26 mouse cellular contexts compared by ENCODE assay signal in genomic region chr7:134302084-134302483, GRCm38 (mm10).
A peak's percentile ranks its signal among the peaks of the same experiment; 100 is the strongest.
DNase-seq lines count a peak whose midpoint lies in the region; ATAC-seq lines count a peak whose summit lies in the region.
"Had no signal": no experiment of that assay in that cellular context is flagged by ENCODE, and none has a peak within 500 bp of the region (broad histone marks: within the 10 kb centered on the region; RNA-seq: fewer than 3 reads in every experiment).

No protein-coding gene starts in this region.

- H3K4me3 ChIP-seq in embryonic facial prominence, embryonic 14.5 days (ENCODE audit: low read depth, low read length): no peak overlapping the region
- no peak overlapping the region for H3K4me3 ChIP-seq in embryonic facial prominence, embryonic 10.5 days
- H3K4me3 ChIP-seq: heart, adult 2 months; hindbrain, embryonic 10.5 days; hindbrain, embryonic 15.5 days; layer of hippocampus, adult 2 months; midbrain, embryonic 10.5 days; neural tube, embryonic 13.5 days had no signal

- H3K9ac ChIP-seq in embryonic facial prominence, embryonic 14.5 days (ENCODE audit: low read depth, low read length): no peak overlapping the region
- H3K9ac ChIP-seq: hindbrain, embryonic 15.5 days; liver, embryonic 14.5 days; lung, embryonic 14.5 days; neural tube, embryonic 13.5 days had no signal

- DNase-seq in cerebellum, adult 9-11 months: peak; percentile 4
- no peak for DNase-seq in cerebellum, adult 18-20 months
- DNase-seq in embryonic facial prominence, embryonic 14.5 days (ENCODE audit: low spot score): peak; percentile 23
- DNase-seq in embryonic facial prominence, embryonic 10.5 days (ENCODE audit: low spot score): no peak
- DNase-seq in layer of hippocampus, adult 8-10 months (ENCODE audit: low spot score in 2 of 2): peak; percentile 10 to 21
- DNase-seq in layer of hippocampus, adult 11-12 months (ENCODE audit: low spot score): no peak
- DNase-seq in brain, adult 2 months (ENCODE audit: low read depth, low spot score): peak; percentile 28
- DNase-seq: heart, adult 2 months; kidney, adult 11 months; kidney, postnatal 14 days; spleen, adult 18-20 months; thymus, adult 18-20 months; thymus, postnatal 36 days had no signal

- peaks cover 7% of the 10 kb centered on the region; the same call in 1 of the 2 replicates for H3K9me3 ChIP-seq in embryonic facial prominence, embryonic 14.5 days (ENCODE audit: control insufficient read depth, low read length)
- H3K9me3 ChIP-seq in embryonic facial prominence, embryonic 10.5 days: no peaks in the 10 kb centered on the region
- H3K9me3 ChIP-seq: hindbrain, embryonic 10.5 days; midbrain, embryonic 10.5 days had no signal

- H3K27ac ChIP-seq in embryonic facial prominence, embryonic 14.5 days (replicated peaks; ENCODE audit: low read depth, low read length): no peak overlapping the region
- no peak overlapping the region for H3K27ac ChIP-seq in embryonic facial prominence, embryonic 10.5 days (replicated peaks)
- H3K27ac ChIP-seq: heart, adult 2 months; hindbrain, embryonic 10.5 days; hindbrain, embryonic 15.5 days; layer of hippocampus, adult 2 months; liver, embryonic 14.5 days; midbrain, embryonic 10.5 days; neural tube, embryonic 13.5 days had no signal

- no peaks in the 10 kb centered on the region for H3K27me3 ChIP-seq in embryonic facial prominence, embryonic 14.5 days (replicated peaks; ENCODE audit: control insufficient read depth, insufficient read depth, low read length)
- H3K27me3 ChIP-seq in embryonic facial prominence, embryonic 10.5 days (replicated peaks; ENCODE audit: low read depth, poor library complexity, severe bottlenecking): no peaks in the 10 kb centered on the region
- H3K27me3 ChIP-seq: hindbrain, embryonic 15.5 days; neural tube, embryonic 13.5 days; Patski had no signal

- no peak for ATAC-seq in embryonic facial prominence, embryonic 14.5 days (ENCODE audit: low read depth)
- no peak for ATAC-seq in megakaryocyte, adult 5-6 weeks (ENCODE audit: poor library complexity, severe bottlenecking)
- ATAC-seq: forebrain, embryonic 14.5 days; inflammation-experienced regulatory T-cells, adult 6 months; midbrain, embryonic 16.5 days; Patski had no signal

- no peak overlapping the region for H3K4me2 ChIP-seq in embryonic facial prominence, embryonic 14.5 days (ENCODE audit: low read depth, low read length)
- H3K4me2 ChIP-seq: hindbrain, embryonic 15.5 days; lung, embryonic 14.5 days; neural tube, embryonic 13.5 days had no signal

- H3K4me1 ChIP-seq in embryonic facial prominence, embryonic 14.5 days (ENCODE audit: control insufficient read depth, insufficient read depth, low read length): no peaks in the 10 kb centered on the region
- no peaks in the 10 kb centered on the region for H3K4me1 ChIP-seq in embryonic facial prominence, embryonic 10.5 days
- H3K4me1 ChIP-seq: hindbrain, embryonic 10.5 days; hindbrain, embryonic 15.5 days; midbrain, embryonic 10.5 days; neural tube, embryonic 13.5 days had no signal

- no peaks in the 10 kb centered on the region for H3K36me3 ChIP-seq in embryonic facial prominence, embryonic 14.5 days (ENCODE audit: control insufficient read depth, insufficient read depth, low read length)
- H3K36me3 ChIP-seq in embryonic facial prominence, embryonic 10.5 days (replicated peaks): no peaks in the 10 kb centered on the region
- H3K36me3 ChIP-seq: G1E; hindbrain, embryonic 10.5 days; hindbrain, embryonic 15.5 days; midbrain, embryonic 10.5 days; neural tube, embryonic 13.5 days had no signal

- WGBS in embryonic facial prominence, embryonic 14.5 days: 88% methylated on average over 3 of the region's 3 CpGs
- 85% methylated on average over 3 of the region's 3 CpGs for WGBS in embryonic facial prominence, embryonic 10.5 days

Comparison
In these comparisons a context has a peak if more than half of its experiments do, and no peak if none do; other contexts are left out.
1. DNase-seq: peak in cerebellum, adult 9-11 months (single experiment), embryonic facial prominence, embryonic 14.5 days (single experiment), layer of hippocampus, adult 8-10 months (2 of 2) and brain, adult 2 months (single experiment); none in cerebellum, adult 18-20 months (0 of 2), embryonic facial prominence, embryonic 10.5 days (single experiment) and layer of hippocampus, adult 11-12 months (single experiment).